Mouse (Mus musculus) liver, postnatal 0 days (tissue): ENCODE measurements around the gene Mrps36.

Experiments used
- CTCF ChIP-seq: sonication (generic); IDR thresholded peaks from 2 replicates; pipeline ENCODE4 v1.5.1; 2016; ENCODE audit warnings: antibody characterized with exemption, low read depth
- EP300 ChIP-seq: IDR thresholded peaks from 2 replicates; pipeline ENCODE4 v1.6.1; 2016; ENCODE audit warnings: antibody characterized with exemption, low read depth, mild to moderate bottlenecking

- peak; percentile 23; the same call in 1 of the 2 replicates for TF ChIP-seq EP300
- TF ChIP-seq CTCF = peak; percentile 76
These were observed 42.0 kb upstream of the Mrps36 start, which contains the start of gene Ccnb1 for GRCm38 (mm10) chr13:100786414-100786867.
